Mouse (Mus musculus) spleen, adult 2 months (tissue): Measurements from ENCODE around the gene 4930519G04Rik.

Experiments used
- CTCF ChIP-seq: fragments of 200-500 bp; IDR thresholded peaks from 2 replicates; pipeline ENCODE4 v1.5.1; 2011; ENCODE audit warnings: mild to moderate bottlenecking, inconsistent platforms; ENCODE audit not compliant: insufficient read depth, insufficient read length, insufficient replicate concordance; ENCODE audit errors: extremely low read depth
- POLR2A ChIP-seq: fragments of 200-500 bp; IDR thresholded peaks from 2 replicates; pipeline ENCODE4 v1.6.1; 2011; ENCODE audit warnings: low read depth, low read length, inconsistent platforms

DNA sequence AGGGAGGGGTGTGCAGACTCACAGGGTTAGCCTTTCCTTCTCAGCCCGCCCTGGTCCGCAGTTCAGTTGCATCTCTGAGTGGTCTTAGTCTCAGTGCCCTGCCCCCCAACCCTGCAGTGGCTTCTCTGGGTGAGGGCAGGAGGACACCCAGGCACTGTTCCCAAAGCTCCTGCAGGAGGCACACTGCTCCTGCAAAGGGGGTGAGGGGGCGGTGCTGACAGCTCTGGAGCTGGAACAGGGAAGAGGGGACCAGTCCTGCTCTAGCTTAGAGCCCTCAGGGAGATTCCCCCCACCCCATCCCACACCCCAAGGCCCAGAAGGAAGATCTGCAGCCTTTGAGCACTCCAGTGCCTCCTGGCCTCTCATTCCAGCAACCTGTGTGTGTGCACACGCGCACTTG is 10.8 kb upstream of the 4930519G04Rik start:
- TF ChIP-seq CTCF, result no peak
- no peak for TF ChIP-seq POLR2A
